Mouse (Mus musculus) olfactory bulb, adult 2 months (tissue): ENCODE data around the gene Luc7l. TPM values are rescaled to one million over a fixed set of nuclear protein-coding genes. Genes with fewer than 3 reads are reported as not detected.
"Not testable (repeated sequence)": the region's sequence is repeated elsewhere in the genome, so short reads cannot be mapped to it uniquely, and the experiment has no call there.

Experiments
- H3K27ac ChIP-seq: fragments of 200-500 bp; 2 replicates; pipeline ENCODE4 v1.5.1; 2012; ENCODE audit warnings: low read depth, low read length; ENCODE audit not compliant: insufficient read depth
- H3K4me1 ChIP-seq: fragments of 200-500 bp; 2 replicates; pipeline ENCODE4 v1.6.1; 2012; ENCODE audit warnings: low read length; ENCODE audit not compliant: control insufficient read depth, insufficient read depth
- H3K4me3 ChIP-seq: fragments of 200-500 bp; 2 replicates; pipeline ENCODE4 v1.5.1; 2012; ENCODE audit warnings: mild to moderate bottlenecking, low read depth, low read length, moderate library complexity; ENCODE audit not compliant: insufficient read depth
- CTCF ChIP-seq: fragments of 200-500 bp; IDR thresholded peaks from 2 replicates; pipeline ENCODE4 v1.5.1; 2012; ENCODE audit warnings: low read depth, mild to moderate bottlenecking, low read length, moderate library complexity; ENCODE audit not compliant: insufficient read depth
- POLR2A ChIP-seq: fragments of 200-500 bp; IDR thresholded peaks from 2 replicates; pipeline ENCODE4 v1.6.1; 2012; ENCODE audit warnings: mild to moderate bottlenecking, low read depth, low read length, moderate library complexity; ENCODE audit not compliant: insufficient read depth
- WGBS: fragments of 180-500 bp; shearing (Covaris S2); methylation state at CpG from one replicate; pipeline ENCODE4 v1.1.7; 2018; 5-methylcytosine and 5-hydroxymethylcytosine counted together
- polyA plus RNA-seq: library from polyadenylated mRNA; stranded (reverse); fragments of >200 nt; gene quantifications from 2 replicates; pipeline ENCODE4 v1.2.4, GENCODE M21; 2012; ENCODE audit warnings: low replicate concordance; ENCODE audit not compliant: missing spikeins, insufficient read depth, insufficient read length

Luc7l gene
- polyA plus RNA-seq, 1 experiment, result not detected

DNA sequence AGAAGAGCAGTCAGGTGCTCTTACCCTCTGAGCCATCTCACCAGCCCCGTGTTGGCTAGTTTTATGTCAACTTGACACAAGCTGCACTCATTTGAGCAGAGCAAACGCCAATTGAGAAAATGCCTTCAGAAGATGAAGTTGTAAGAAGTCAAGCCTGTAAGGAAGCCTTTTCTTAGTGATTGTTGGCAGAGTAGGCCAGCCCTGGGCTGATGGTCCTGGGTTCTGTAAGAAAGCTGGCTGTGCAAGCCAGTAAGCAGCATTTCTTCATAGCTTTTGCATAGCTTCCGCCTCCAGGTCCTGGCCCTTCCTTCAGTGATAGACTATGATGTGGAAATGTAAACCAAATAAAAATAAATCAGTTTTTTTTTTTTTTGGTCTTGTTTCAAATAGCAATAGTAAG is 19.9 kb downstream of the Luc7l start:
- Histone ChIP-seq H3K27ac (no peak overlapping the region), H3K4me1 (no peaks in the 10 kb centered on the region), H3K4me3 (no peak overlapping the region)
- 88% methylated on average over 3 of the region's 3 CpGs for WGBS
- TF ChIP-seq CTCF, result no peak
- no peak for TF ChIP-seq POLR2A

DNA sequence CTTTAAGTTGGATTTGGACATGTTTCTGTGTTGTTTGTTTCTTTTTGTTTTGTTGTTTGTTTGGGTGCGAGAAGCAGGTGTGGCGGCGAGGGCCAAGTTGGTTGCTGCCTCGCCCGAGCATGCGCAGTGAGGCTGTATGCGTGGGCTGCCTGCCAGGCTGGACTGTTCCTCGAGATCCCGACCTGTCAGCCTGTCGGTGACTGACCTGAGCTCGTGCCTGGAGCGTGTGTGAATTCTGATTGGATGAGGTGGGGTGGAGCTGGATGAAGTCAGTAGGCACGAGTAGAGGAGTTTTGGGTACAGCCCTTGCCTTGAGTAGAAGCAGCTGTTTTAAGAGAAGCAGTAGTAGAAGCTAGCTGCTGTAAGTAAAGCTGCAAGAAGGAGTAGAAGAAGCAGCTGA is 23.2 kb downstream of the Luc7l start:
- 84% methylated on average over 13 of the region's 13 CpGs for WGBS
- TF ChIP-seq CTCF (no peak), POLR2A (no peak)
- Histone ChIP-seq H3K27ac (no peak overlapping the region), H3K4me3 (no peak overlapping the region), H3K4me1 (no peaks in the 10 kb centered on the region)

DNA sequence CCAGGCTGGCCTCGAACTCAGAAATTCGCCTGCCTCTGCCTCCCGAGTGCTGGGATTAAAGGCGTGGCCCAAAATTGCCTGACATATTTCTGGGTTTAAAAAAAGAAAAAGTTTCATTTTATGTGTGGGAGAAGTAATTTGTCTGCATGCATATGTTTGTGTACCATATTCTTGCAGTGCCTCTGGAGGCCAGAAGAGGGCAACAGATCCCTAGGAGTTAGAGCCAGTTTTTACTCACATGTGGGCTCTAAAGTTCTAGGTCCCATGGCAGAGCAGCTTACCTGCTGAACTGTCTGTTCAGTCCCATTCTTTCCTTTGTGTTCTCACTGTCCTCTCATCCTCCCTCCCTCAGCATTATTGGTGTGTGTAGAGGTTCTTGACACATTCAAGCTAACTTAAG is 24.0 kb downstream of the Luc7l start:
- 89% methylated on average over 4 of the region's 4 CpGs for WGBS
- Histone ChIP-seq H3K27ac (no peak overlapping the region), H3K4me1 (no peaks in the 10 kb centered on the region), H3K4me3 (no peak overlapping the region)
- TF ChIP-seq CTCF (no peak), POLR2A (no peak)

DNA sequence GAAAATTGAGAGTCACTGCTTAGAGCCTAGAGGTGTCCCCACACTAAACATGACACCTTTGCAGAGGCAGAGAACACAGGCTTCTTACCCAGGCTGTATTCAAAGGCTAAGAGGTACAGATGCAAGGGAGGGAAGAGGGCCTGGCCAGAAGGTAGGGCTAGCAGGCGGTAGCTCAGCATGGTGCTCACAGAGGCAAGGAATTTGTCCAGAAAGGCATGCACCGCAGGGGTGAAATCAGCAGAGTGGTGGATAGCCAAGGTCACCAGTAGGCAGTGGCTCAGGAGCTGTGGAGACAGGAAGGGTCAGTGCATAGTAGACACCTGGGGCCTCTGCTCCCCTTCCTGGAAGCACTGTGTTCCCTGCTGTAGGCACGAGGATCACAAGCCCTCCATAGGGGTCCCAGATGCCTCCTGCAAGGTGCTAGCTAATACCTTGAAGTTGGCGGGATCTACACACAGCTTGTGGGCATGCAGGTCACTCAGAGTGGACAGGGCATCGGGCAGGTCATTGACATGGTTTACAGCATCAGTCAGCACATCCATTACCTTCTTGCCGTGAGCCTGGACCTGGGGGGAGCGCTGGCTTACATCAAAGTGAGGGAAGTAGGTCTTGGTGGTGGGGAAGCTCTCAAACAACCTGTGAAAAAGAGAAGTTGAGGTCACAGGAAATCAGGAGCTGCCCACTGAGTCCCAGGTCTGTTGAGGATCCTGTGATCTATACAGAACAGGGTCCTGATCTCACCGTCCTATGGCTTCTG is 33.7 kb downstream of the Luc7l start:
- TF ChIP-seq CTCF, result no peak
- Histone ChIP-seq H3K4me3 (no peak overlapping the region), H3K4me1 (no peaks in the 10 kb centered on the region), H3K27ac (no peak overlapping the region)
- WGBS, result 90% methylated on average over 8 of the region's 8 CpGs

DNA sequence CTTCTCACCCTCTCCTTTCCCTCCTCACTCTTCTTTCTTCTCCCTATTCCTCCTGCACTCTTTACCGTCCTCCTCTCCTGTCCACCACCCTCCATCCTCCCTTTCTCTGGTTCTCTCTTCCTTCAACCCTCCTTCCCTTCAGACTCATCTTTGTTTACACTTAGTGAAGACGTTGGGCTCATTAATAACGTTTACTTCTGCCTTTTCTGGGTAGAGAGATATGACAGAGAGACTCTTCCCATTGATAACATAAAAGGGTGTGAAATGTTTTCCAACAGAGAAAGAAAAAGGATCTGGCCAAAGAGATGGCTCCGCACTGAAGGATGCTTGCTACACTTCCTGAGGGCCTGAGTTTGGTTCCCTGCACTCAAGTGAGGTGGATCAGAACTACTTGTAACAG is 36.8 kb downstream of the Luc7l start:
- no peak for TF ChIP-seq POLR2A
- no peak for TF ChIP-seq CTCF
- Histone ChIP-seq H3K4me3 (no peak overlapping the region), H3K27ac (no peak overlapping the region), H3K4me1 (no peaks in the 10 kb centered on the region)
- 79% methylated on average over 4 of the region's 4 CpGs for WGBS

DNA sequence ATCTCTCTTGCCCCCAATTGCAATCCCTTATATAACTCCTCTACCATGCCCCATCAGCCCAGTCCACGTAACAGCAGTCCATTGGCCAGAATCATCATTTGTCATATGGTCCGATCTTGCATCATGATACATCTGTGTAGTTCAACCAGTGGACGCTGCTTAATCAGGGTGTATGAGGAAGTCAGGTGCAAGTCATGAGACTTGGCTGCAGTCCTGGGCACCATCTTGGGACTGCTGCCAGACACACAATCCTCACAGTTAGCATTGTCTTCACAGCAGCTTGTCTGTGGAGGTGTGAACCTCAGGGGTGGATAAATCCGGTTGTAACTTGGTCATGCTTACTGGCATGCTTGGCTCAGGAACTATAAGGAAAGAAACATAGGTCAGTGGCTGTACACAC is 45.6 kb downstream of the Luc7l start:
- H3K4me3 ChIP-seq, H3K27ac ChIP-seq, H3K4me1 ChIP-seq: not testable (repeated sequence)
- 90% methylated on average over 4 of the region's 4 CpGs for WGBS

DNA sequence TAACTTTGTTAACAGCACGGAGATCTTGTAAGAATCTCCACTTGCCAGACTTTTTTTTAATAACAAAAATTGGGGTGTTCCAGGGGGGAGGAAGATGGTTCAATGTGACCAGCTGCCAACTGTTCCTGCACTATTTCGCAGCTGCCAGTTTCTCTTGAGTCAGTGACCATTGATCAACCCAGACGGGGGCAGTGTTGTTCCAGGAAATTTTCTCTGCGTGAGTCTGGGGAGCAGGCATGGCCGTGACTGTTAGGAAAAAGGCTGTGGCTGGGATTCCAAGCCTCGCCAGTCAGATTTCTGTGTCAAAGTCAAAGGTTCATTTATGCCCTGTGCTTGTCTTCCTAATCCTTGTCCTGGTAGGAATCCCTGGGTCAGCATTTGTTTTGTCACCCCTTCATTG is 61.6 kb downstream of the Luc7l start:
- Histone ChIP-seq H3K27ac (no peak overlapping the region), H3K4me1 (no peaks in the 10 kb centered on the region), H3K4me3 (no peak overlapping the region)
- 8% methylated on average over 6 of the region's 6 CpGs for WGBS
- no peak for TF ChIP-seq POLR2A
- peak; percentile 71 for TF ChIP-seq CTCF

DNA sequence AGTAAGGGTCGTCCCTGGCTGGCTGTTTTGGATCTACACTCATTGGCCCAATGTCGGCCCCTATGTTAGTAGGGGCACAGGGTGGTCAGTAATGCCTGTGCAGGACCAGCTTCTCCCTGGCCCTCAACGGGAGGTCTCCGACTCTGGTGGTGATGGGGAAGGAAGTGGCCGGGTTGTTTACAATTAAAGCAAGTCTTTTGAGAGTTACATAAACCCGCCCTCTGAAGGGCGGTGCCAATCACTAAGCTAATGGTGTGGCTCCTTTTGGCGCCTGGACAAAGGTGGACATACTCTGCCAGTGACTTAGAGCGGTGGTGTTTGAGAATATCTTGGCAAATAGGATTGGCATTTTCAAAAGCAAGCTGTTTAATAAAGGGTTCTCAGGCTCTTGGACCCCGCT is 62.8 kb downstream of the Luc7l start:
- H3K4me1 ChIP-seq, result no peaks in the 10 kb centered on the region
- H3K27ac ChIP-seq, result no peak overlapping the region
- WGBS, result 49% methylated on average over 10 of the region's 10 CpGs
- H3K4me3 ChIP-seq, result no peak overlapping the region
- TF ChIP-seq POLR2A (no peak), CTCF (no peak)

DNA sequence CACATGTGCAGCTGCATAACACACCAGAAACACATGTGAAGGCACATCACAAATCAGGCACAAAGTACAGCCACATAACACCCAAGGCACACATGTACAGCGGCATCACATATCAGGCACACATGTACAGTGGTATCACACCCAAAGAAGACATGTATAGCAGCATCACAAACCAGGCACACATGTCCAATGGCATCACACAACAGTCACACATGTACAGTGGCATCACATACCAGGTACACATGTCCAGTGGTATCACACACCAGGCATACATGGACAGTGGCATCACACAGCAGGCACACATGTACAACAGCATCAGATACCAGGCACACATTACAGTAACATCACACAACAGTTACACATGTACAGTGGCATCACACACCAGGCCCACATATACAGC is 65.7 kb downstream of the Luc7l start:
- Histone ChIP-seq H3K27ac (no peak overlapping the region), H3K4me1 (no peaks in the 10 kb centered on the region), H3K4me3 (no peak overlapping the region)
- WGBS, result 97% methylated on average over 1 of the region's 1 CpGs
- no peak for TF ChIP-seq CTCF
- TF ChIP-seq POLR2A, result no peak

Other genes with a start within 250 kb of the Luc7l start
- not detected in 2 replicates for gene Rab11fip3, start 183.3 kb upstream of the Luc7l start, polyA plus RNA-seq
- gene Decr2, start 162.6 kb upstream of the Luc7l start, polyA plus RNA-seq, result not detected in 2 replicates
- gene Nme4, start 157.3 kb upstream of the Luc7l start, polyA plus RNA-seq, result not detected in 2 replicates
- gene Tmem8, start 139.6 kb upstream of the Luc7l start, polyA plus RNA-seq, result not detected in 2 replicates
- gene Mrpl28, start 129.4 kb upstream of the Luc7l start, polyA plus RNA-seq, result not detected in 2 replicates
- not detected in 2 replicates for gene Axin1, start 114.2 kb upstream of the Luc7l start, polyA plus RNA-seq
- not detected in 2 replicates for gene Pdia2, start 53.8 kb upstream of the Luc7l start, polyA plus RNA-seq
- gene Rgs11, start 49.9 kb upstream of the Luc7l start, polyA plus RNA-seq, result not detected in 2 replicates
- not detected in 2 replicates for gene Arhgdig, start 45.1 kb upstream of the Luc7l start, polyA plus RNA-seq
- gene Fam234a, start 8.7 kb upstream of the Luc7l start, polyA plus RNA-seq, result not detected in 2 replicates
- gene Neurl1b, start 161.9 kb downstream of the Luc7l start, polyA plus RNA-seq, result not detected in 2 replicates